Mouse (Mus musculus) embryonic fibroblast, embryonic 13.5 days (primary cell): ENCODE measurements at regions not wholly inside any gene's neighbourhood (a gene's known extent, or its start where the extent isn't known, plus 50 kb on each side); places are given as distances from the start of the nearest gene placed in this dataset.

Source experiments
- CTCF ChIP-seq: IDR thresholded peaks from 2 replicates; pipeline ENCODE4 v1.5.1; 2011; ENCODE audit warnings: mild to moderate bottlenecking, control low read depth, low read length, moderate library complexity, borderline replicate concordance; ENCODE audit not compliant: insufficient read depth
- POLR2A ChIP-seq: IDR thresholded peaks from 2 replicates; pipeline ENCODE4 v1.6.1; 2011; ENCODE audit warnings: low read depth, mild to moderate bottlenecking, control low read depth, low read length, moderate library complexity

DNA sequence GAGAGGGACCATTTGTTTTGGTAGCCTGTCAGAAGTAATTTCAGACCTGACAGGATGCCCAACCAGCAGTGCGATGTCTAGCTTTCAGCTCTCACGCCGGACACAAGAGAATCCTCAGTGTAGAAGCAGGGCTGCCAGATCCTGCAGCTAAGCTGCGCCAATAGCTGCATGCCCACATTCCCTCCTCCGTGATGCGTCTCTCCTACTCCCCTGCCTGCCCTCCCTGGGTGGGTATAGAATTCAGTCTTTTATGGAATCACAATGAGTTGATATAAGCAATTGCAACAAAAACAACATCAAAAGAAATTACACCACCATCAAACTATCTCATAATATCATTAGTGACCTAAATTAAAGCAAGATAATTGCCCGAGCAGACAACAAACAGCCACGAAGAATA lies 587.1 kb downstream of the Ofcc1 start:
- TF ChIP-seq CTCF (no peak), POLR2A (no peak)
